Mouse (Mus musculus): Measurements from ENCODE around the gene Ppm1k.
"Not testable (repeated sequence)": the region's sequence is repeated elsewhere in the genome, so short reads cannot be mapped to it uniquely, and the experiment has no call there.

The Ppm1k gene

DNA sequence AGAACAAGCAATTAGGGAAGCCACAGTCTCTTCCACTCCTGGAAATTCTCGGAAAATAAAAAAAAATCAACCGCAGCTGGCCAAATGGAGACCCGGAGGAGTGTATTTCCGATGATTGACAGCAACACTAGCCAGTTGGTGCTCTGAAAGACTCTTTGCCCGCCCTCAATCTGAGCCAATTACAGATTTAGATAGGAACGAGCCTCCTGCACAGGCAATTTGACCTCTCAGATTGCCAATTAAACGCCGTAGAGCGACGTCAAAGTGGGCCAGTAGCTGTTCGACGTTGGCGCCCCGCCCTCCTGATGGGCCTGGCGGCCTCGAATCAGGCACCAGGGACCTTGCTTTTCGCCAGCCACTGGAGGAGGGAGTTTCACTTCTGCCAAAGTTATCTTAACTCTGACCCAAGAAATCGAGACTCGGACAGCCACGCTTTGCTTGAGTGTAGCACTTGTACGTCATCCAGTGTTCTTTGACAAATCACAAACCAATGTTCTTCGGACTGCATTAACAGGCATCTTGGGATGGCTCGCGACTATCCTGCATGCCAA, at the start of gene Ppm1k:
TSS of gene Ppm1k (minus strand) at position 83 of the 551 bp plus-strand sequence.
- peak; percentile 93 for DNase-seq (ENCODE audit: low spot score)

DNA sequence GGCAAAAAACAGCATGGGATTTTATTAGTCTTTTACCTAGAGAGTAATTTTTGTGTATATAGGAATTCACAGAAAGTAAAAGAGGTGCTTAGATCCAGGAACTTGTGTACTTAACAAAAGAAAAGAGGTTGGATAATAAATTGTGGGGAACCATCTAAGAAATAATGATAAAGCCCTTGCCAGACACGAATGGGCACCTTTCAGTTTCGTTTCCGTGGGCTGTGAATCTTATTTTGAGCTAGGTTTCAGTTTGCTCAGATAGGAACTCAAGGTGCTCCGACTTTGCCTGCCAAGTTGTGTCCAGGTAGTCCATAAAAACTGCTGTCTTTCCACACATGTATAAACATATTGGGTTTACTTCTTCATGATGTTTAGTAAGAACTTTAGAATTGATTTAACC, 47.1 kb upstream of the Ppm1k start:
- DNase-seq (ENCODE audit: low spot score) = no peak

DNA sequence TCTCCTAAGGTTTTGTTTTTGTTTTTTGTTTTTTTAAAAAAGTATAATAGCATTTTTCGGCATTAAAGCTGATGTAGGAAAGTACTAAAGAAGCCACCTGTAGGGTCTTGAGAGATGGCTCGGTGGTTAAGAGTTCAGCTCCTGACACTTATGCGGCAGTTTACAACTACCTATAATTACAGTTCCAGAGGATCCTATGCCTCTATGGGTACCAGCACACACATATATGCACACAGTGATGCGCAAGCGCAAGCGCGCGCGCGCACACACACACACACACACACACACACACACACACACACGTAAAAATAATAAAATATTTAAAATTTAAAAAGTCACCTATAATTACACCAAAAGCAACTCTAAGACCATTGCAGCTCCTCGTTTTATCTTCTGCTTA, 46.3 kb upstream of the Ppm1k start:
- no peak for DNase-seq (ENCODE audit: low spot score)

DNA sequence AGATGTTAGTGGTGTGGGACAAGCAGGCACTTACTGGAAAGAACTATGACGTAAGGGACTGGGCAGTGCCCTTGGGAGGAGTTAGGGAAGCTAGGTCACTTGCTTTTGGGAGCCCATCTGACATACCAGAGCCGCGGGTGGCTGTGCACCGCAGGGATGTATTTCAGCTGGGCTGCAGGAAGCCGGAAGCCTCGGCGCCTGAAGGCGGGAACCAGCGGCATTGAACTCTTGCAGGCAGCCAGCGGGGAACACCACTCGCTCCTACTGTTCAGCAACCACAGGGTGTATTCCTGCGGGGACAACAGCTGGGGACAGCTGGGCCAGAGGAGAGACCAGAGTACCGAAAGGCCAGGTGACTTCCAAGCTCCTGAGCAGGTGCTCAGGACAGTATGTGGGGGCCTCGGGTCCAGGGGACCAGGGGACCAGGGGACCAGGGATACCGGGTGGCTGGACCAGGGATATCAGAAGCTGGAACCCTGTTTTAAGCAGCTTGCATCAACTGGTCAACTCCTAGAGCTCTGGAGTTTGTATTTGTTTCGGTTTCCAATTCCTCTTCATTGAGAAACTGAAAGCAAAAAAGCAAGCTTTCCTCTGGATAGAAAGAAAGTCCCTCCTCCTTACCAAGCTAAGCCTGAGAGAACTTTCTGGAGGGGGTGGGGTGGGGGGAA, 45.7 kb upstream of the Ppm1k start, which contains the start of gene Herc6:
TSS of gene Herc6 (plus strand) at position 120 of the 668 bp plus-strand sequence.
- DNase-seq (ENCODE audit: low spot score) = no peak

DNA sequence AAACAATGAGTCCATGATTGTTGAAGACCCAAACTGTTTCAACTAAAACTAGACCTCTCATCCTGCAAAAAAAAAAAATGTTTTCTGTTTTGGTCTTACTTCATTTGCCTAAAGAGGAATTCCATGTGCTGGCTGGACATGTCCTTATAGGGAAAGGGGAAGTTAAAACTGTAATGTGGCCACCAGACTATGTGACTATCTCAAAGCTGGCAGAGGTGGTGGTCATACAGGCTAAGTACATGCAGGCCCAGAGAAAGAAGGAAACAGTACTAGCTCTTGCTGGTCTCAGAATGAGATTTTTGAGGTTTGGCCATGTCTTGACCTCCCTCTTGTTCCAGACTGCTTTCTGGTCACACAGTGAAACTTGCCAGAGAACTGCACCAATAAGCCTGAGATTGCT, 36.3 kb upstream of the Ppm1k start:
- no peak for DNase-seq (ENCODE audit: low spot score)

DNA sequence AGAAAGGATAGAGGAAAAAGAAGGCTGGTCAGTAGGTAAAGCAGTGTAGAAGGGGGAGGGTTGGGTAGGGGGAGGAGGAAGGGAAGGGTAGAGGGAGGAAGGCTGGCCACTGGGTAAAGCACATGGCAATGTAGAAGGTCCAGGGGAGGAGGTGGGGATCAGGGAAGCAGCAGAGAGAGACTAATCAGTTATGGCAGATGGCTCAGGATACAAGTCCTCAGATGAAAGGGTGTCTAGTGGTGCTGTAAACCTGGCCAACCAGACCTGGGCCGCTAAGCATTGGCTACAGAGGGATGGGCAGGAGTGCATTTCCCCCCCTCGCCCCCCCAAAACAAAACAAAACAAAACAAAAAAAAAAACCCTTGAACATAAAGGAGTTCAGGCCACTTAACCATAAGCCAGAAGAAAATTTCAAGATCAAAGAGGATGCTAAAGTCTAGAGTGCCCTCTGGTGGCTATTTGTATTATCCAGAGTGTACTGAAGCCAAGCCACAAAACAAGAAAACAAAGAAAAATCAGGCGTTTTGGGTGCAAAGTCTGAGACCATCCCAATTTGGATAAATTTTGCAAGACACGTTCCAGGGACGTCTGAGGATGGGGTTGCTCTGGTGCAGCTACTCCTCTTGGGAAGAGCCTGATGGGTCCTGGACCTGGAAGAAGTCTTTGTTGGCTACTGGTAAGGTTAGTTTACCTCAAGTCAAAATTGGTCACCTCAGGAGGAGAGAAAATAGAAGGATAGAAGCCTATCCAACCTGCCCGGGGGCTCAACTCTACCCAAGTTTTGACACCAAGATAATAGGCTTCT, 35.1 kb upstream of the Ppm1k start:
- no peak for DNase-seq (ENCODE audit: low spot score)

DNA sequence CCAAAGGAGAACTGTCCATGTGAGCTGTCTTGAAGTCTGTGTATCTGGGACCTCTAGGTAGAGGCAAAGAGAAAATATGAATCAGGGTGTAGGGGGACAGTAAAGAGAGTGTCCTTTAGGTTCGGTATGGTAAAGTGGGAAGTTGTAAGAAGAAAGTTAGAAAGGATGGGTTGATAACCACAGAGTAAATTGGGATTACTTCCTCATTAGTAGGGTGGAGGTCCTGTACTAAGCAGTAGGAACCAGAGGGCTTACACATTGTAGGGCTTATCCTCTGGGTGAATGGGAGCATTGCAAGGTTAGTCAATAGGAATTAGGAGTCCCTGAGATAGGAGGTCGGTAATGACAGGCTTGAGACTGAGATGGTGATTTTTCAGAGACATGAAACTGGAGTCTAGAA, 32.4 kb upstream of the Ppm1k start:
- DNase-seq (ENCODE audit: low spot score) = no peak

DNA sequence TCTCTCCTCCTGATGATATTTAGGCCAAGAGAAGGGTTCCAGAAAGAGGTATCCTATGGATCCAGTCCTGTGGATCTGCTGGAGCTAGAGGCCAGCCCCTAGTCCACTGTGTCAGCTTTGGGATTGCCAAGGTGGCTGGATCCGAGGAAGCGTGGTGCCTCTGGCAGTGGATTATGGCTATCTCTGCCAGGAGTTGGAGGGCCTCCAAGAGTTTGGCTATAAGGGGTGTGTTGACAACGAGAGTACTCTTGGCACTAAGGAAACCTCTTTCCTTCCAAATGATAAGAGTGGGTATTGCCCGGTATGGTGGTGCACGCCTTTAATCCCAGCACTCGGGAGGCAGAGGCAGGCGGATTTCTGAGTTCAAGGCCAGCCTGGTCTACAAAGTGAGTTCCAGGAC, 30.2 kb upstream of the Ppm1k start:
- DNase-seq (ENCODE audit: low spot score) = no peak

DNA sequence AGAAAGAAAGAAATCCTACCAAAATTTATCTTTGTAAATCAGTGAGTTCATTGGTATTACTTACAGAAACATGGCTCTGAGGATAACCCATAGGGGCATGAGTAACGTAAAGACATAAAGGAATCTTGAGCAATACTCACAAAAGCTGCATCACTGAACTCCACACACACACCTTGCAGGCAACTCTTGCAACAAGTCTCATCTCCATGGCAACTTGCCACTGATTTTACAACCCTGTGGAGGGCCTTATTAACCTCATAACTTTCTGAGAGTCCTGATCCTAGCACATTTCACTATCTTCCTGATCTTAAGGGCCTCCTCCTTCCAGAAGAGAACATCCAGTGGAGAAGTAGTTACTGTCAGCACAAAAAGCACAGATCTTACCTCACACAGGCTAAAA, 28.2 kb upstream of the Ppm1k start:
- DNase-seq (ENCODE audit: low spot score) = no peak

DNA sequence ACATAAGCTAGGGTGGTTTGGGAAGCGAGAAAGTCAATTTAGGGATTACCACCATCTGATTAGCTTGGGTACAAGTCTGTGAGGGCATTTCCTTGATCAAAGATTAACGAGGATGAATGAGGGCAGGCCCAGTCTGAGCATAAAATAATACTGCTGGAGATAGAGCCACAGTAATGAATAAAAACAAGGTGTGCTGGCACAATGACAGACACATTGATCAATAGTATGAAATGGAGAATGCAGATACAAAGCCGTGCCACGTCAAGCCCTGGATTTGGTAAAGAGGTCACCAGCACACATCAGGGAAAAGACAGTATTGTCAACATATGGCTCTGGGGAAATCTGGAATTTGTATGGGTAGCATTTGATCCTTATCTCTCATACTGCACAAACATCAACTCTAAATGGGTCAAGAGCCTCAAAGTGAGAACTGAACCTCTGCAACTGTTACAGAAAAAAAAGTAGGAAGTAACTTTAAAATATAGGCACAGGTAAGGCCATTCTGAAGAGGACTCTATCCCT, 22.6 kb upstream of the Ppm1k start:
- DNase-seq (ENCODE audit: low spot score) = no peak

DNA sequence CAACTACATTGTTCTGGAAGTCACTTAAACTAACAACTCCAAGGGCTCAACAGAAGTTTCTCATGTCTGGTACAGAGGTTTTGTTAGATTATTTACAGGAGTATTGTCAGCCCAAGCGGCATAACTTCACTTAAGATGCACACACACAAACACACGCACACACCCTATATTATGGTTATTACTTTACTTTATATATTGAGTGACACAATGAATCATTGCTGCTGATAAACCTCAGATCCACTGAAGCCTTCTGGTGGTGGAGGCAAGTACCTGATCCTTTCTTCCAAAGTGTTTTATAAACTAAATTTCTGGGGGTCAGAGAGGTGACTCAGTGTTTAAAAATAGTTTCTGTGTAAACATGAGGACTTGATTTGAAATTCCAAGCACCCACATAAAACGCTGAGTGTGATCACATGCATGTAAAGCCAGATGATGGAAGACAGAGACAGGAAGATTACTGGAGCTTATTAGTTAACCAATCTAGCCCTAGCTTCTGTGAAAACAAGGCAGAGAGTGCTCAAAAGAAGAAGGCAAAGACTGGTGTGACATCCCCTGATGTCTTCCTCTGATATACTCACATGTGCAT, 16.0 kb upstream of the Ppm1k start:
- DNase-seq (ENCODE audit: low spot score) = no peak

DNA sequence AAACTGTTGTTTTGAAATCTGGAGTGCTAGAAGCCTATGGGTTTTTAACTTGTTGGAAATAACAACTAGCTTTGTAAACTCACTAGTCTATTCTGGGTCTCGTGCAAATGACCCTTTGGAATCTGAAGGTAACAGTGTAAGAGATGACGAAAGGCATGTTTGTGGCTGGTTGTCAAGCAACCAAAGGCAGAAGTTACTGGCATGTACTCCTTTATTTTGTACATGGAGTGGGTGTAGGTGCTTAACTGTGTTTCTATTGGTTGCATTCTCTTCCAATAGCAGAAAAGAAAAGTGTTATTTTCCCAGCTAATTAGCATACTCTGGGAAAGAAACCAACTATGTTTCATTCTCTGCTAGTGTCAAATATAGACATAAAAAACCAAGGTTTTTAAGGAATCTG, 9.6 kb upstream of the Ppm1k start:
- DNase-seq (ENCODE audit: low spot score) = no peak

DNA sequence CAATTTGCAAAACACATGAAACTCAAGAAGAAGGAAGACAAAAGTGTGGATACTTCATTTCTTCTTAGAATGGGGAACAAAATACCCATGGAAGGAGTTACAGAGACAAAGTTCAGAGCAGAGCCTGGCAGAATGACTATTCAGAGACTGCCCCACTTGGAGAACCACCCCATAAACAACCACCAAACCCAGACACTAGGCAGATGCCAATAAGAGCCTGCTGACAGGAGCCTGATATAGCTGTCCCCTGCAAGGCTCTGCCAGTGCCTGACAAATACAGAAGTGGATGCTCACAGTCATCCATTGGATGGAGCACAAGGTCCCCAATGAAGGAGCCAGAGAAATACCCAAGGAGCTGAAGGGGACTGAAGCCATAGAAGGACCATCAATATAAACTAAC, 8.3 kb upstream of the Ppm1k start:
- not testable (repeated sequence) for DNase-seq (ENCODE audit: low spot score)

DNA sequence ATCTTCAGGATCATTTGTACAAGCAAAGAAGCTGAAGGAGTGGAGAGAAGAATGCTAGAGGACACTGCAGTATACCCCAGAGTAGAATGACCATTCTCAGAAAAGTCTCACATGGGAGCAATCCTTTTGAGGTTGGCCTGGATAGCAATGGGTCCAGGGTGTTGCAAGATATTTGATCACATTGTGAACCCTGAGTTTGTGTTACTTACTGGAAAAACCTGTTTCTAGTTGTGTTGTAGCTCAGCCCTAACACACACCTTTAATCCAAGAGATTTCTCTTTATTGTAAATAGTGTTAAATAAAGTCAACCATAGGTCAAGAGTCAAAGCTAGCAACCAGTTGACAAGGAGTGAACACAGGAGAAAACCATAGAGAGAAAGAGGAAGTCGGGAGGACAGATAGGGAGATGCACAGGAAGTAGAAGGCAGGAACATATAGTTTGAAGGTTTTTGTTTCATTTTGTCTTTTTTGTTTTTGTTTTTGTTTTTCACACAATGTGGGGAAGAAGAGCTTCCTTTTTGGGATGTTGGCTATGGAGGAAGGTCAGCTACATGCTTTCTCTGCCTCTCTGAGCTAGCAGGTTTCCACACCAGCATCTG, 6.6 kb upstream of the Ppm1k start:
- no peak for DNase-seq (ENCODE audit: low spot score)

DNA sequence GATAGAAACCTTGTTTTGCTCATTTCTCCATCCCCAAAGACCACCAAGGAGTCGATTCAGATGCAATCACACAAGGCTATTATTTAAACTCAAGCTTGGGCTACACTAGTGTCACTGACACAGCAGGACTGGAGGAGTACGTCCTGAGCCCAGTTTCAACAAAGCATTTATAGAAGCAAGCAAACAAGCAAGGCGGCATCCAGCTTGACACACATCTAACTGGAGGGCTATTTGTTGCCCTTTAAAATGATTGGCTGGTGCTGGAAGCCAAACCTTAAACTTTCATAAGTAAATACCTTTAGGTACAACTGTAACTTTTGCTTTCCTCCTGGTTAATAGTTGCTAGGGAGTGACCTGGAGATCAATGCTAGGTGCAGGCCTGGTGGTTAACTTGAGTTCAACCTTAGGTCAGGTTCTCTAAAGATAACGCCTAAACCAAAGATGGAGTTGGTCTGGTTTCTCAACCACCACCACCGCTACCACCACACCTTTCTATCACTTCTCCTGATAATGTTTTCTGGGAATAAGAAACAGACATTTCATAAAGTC, 5.8 kb upstream of the Ppm1k start:
- no peak for DNase-seq (ENCODE audit: low spot score)

DNA sequence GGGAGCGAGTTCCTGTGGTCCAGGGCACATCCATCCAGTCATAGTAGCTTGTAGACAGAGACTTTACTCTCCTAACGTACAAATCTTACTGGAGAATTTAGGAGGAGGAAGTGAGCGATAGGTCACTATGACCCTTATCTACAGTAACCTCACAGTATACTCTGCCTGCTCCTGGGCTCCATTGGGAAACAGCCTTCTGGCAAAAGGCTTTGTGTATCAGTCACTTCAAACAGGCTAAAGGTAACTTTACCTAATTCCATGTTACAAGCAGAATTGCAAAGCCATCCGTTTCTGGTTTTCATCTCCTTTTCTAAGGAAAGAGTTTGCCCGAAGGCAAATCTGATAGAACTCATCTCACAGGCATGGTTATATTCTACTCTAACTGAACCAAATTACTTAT, 2.6 kb upstream of the Ppm1k start:
- DNase-seq (ENCODE audit: low spot score) = no peak

DNA sequence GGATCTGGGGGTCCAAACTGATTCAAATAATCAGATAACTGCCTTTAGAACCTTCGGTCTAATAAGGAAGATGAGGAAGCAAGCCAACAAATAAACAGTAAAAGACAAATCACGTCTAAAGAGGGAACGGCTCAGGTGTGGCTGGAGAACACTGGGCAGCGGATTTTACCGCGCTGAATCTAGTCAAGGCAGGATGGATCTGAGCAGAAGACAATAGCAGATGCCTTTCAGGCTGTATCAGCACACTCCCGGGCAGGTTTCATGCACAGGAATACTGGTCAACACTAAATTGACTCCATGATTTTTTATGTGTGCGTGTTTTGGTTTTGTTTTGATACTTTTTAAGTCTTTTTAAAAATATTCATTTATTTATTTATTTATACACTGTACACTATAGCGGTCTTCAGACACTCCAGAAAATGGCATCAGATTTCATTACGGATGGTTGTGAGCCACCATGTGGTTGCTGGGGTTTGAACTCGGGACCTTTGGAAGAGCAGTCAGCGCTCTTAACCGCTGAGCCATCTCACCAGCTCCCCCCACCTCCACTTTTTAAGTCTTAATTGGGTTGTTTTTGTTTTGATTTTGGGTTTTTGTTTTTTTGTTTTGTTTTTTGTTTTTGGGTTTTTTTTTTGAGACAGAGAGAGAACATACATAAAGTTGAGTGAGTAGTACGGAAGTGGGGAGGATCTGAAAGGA, 852 bp upstream of the Ppm1k start:
- DNase-seq (ENCODE audit: low spot score) = no peak

DNA sequence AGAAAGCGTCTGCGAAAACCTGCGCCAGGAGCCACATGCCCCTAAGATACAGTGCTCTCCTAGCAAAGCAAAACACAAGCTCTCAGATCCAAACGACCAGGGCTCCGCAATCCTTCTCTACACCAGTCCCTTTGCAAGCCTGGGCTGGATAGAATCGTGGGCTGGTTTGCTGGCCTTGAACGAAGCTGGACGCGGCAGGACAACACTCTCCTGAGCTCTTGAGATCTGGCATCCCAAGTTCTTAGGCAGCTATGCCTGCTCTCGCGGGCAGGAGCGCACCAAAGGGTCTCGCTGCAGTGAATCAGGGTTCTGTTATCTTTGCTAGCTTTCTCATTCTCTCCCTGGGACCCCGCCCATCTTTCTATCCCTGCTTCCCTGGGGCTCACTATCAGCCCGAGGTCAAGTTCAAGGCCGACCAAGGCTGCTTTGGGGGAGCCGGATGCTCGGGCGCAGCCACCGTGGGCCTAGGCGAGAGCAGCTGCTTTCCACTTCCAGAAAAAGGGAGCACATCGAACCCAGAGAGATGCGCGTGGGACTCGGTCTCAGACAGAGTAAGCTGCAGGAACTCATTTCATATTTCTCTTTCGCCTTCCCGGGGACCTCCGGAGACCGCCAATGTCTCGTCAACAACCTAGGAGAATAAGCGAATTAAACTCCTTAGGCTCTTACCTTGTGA, 519 bp downstream of the Ppm1k start:
- DNase-seq (ENCODE audit: low spot score) = no peak

DNA sequence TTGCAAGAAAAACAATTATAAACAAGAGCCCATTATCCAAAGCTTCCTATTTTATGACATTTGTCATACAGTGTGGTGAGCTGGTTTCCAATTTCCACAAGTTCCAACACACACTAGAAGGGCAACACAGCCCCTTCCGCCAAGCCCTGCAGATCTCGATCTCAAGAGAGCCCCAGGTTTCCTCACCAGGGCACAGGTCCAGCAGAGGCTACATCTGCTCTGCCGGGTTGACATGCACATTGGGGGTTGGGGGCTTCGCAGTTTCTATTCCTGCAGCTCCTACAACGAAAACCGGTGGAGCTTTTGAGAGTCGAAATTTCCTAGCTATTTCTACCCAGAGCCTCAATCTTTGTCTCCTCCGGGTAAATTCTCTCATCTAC, 1.0 kb downstream of the Ppm1k start:
- no peak for DNase-seq (ENCODE audit: low spot score)

DNA sequence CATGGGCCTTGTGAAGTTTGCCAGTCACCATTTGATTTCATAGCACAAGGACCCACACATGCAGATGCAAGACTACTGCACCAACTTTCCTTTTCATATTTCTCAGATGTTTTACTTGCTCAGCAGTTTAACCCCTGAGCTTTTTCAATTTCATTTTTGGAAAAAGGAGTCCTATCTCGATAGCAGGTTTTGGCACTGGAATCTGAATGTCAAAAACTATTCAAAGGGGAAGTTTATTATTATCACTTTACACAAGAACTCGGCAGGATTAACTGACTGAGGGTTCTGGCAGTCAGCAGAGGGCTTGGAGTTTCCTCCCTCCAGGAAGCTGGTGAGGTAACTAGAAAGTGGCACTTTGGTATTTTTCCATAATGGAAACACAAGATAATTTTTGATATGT, 1.9 kb downstream of the Ppm1k start:
- DNase-seq (ENCODE audit: low spot score) = no peak

DNA sequence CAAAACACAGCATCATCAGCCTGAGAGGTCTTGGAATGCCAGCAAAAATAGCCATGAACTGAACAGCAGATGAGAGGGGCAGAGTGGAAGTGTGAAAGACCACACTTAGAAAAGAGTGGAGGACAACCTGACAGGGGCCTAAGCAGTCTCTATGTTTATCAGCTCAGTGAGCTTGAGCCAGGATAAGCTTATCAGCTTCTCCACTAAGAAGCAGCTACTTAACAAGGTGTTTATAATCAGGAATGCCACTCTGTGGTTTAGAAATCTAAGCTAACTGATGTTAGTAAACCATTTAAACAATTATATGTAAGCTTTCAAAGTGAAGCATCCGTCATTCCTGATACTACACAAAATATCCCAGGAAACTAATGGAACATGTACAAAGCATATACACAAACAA, 3.2 kb downstream of the Ppm1k start:
- DNase-seq (ENCODE audit: low spot score) = no peak
